Mouse (Mus musculus) G1E (cell line): ENCODE measurements around the gene Ltbp1. TPM values are rescaled to one million over a fixed set of nuclear protein-coding genes. Genes with fewer than 3 reads are reported as not detected.

Experiments
- ATAC-seq: 2 replicates; pipeline ENCODE4 v1.8.0; 2016; ENCODE audit warnings: mild to moderate bottlenecking; ENCODE audit not compliant: insufficient number of reproducible peaks, poor library complexity, low FRiP score, severe bottlenecking; ENCODE audit errors: extremely low read depth
- DNase-seq: peaks from one replicate; pipeline ENCODE4 v3.0.0; 2012; ENCODE audit warnings: low spot score
- H3K27me3 ChIP-seq: 2 replicates; pipeline ENCODE4 v1.6.1; 2012; ENCODE audit warnings: mild to moderate bottlenecking, low read length, inconsistent platforms; ENCODE audit not compliant: insufficient read depth
- H3K36me3 ChIP-seq: replicated peaks from 2 replicates; pipeline ENCODE3; 2012; ENCODE audit warnings: mild to moderate bottlenecking, inconsistent platforms
- H3K4me1 ChIP-seq: 2 replicates; pipeline ENCODE4 v1.6.1; 2012; ENCODE audit warnings: low read depth, low read length, inconsistent platforms, mixed read lengths; ENCODE audit not compliant: insufficient read depth
- H3K4me3 ChIP-seq: 2 replicates; pipeline ENCODE4 v1.5.1; 2012; ENCODE audit warnings: low read depth, mild to moderate bottlenecking, inconsistent platforms, low read length, moderate library complexity, mixed read lengths
- H3K9me3 ChIP-seq: replicated peaks from 2 replicates; pipeline ENCODE4 v1.6.1; 2012; ENCODE audit warnings: inconsistent platforms
- CTCF ChIP-seq: IDR thresholded peaks from 2 replicates; pipeline ENCODE4 v1.5.1; 2012; ENCODE audit warnings: low read depth, low read length, inconsistent platforms, mixed read lengths
- GATA1 ChIP-seq: IDR thresholded peaks from 2 replicates; pipeline ENCODE4 v1.6.1; 2012; ENCODE audit warnings: borderline replicate concordance, low read length, inconsistent platforms, mixed read lengths
- GATA2 ChIP-seq: IDR thresholded peaks from 2 replicates; pipeline ENCODE4 v1.6.1; 2012; ENCODE audit warnings: low read depth, low read length, inconsistent platforms, borderline replicate concordance
- POLR2AphosphoS5 ChIP-seq: IDR thresholded peaks from 2 replicates; pipeline ENCODE4 v1.6.1; 2012; ENCODE audit warnings: low read depth, low read length, inconsistent platforms; ENCODE audit not compliant: insufficient replicate concordance
- TAL1 ChIP-seq: conservative IDR thresholded peaks from 2 replicates; pipeline ENCODE4 v1.6.1; 2012; ENCODE audit warnings: low read depth, low read length, inconsistent platforms, mixed read lengths
- polyA plus RNA-seq: library from polyadenylated mRNA; stranded (reverse); fragments of >175 nt; gene quantifications from 2 replicates; pipeline ENCODE4 v1.2.3, GENCODE M21; 2012
- total RNA-seq, 2 experiments: library from RNA; stranded (forward) in 1 of 2; stranded (reverse) in 1 of 2; fragments of 200-1000 nt in 1 of 2; fragments of >200 nt in 1 of 2; fragmentation: Nextera tagmentation in 1 of 2; gene quantifications; 2 replicates each; pipeline ENCODE4 v1.2.3; 2014 to 2017

Gene Ltbp1
- total and polyA plus RNA-seq, 3 experiments = 0.05 TPM; not detected in 2

GRCm38 (mm10) chr17:75347414-75347813, 342.0 kb downstream of the Ltbp1 start:
- no peaks in the 10 kb centered on the region for H3K36me3 ChIP-seq
- peaks cover 23% of the 10 kb centered on the region for H3K9me3 ChIP-seq
- no peak for DNase-seq
- H3K4me3 ChIP-seq = no peak overlapping the region
- no peak for ATAC-seq
- TF ChIP-seq POLR2AphosphoS5 = no peak
- TF ChIP-seq CTCF = no peak
- no peak for TF ChIP-seq GATA2
- no peak for TF ChIP-seq TAL1
- no peak for TF ChIP-seq GATA1
- no peaks in the 10 kb centered on the region for H3K27me3 ChIP-seq
- H3K4me1 ChIP-seq = no peaks in the 10 kb centered on the region

GRCm38 (mm10) chr17:75349109-75349508, 343.7 kb downstream of the Ltbp1 start:
- no peaks in the 10 kb centered on the region for H3K4me1 ChIP-seq
- no peaks in the 10 kb centered on the region for H3K27me3 ChIP-seq
- H3K9me3 ChIP-seq = peaks cover 26% of the 10 kb centered on the region
- no peak for DNase-seq
- H3K4me3 ChIP-seq = no peak overlapping the region
- TF ChIP-seq CTCF (no peak), GATA2 (no peak), TAL1 (no peak), GATA1 (no peak), POLR2AphosphoS5 (no peak)
- no peak for ATAC-seq
- H3K36me3 ChIP-seq = no peaks in the 10 kb centered on the region

- H3K27me3 ChIP-seq = no peaks in the 10 kb centered on the region
- no peak for DNase-seq
- no peaks in the 10 kb centered on the region for H3K36me3 ChIP-seq
- no peak for TF ChIP-seq TAL1
- no peak for TF ChIP-seq CTCF
- no peak for TF ChIP-seq GATA2
- TF ChIP-seq POLR2AphosphoS5 = no peak
- TF ChIP-seq GATA1 = no peak
- no peaks in the 10 kb centered on the region for H3K4me1 ChIP-seq
- H3K9me3 ChIP-seq = peaks cover 26% of the 10 kb centered on the region
- ATAC-seq = no peak
- H3K4me3 ChIP-seq = no peak overlapping the region
These were observed 344.2 kb downstream of the Ltbp1 start for GRCm38 (mm10) chr17:75349602-75350001.

GRCm38 (mm10) chr17:75353323-75353722, 348.0 kb downstream of the Ltbp1 start:
- TF ChIP-seq TAL1 = no peak
- no peak for TF ChIP-seq GATA2
- no peak for TF ChIP-seq GATA1
- TF ChIP-seq CTCF = no peak
- TF ChIP-seq POLR2AphosphoS5 = no peak
- no peak for DNase-seq
- Histone ChIP-seq H3K27me3 (no peaks in the 10 kb centered on the region), H3K36me3 (no peaks in the 10 kb centered on the region), H3K4me3 (no peak overlapping the region), H3K4me1 (no peaks in the 10 kb centered on the region), H3K9me3 (peaks cover 14% of the 10 kb centered on the region)
- no peak for ATAC-seq

- no peaks in the 10 kb centered on the region for H3K27me3 ChIP-seq
- H3K36me3 ChIP-seq = no peaks in the 10 kb centered on the region
These were observed 350.1 kb downstream of the Ltbp1 start for GRCm38 (mm10) chr17:75355431-75355830.

GRCm38 (mm10) chr17:75360111-75360510, 354.7 kb downstream of the Ltbp1 start:
- Histone ChIP-seq H3K9me3 (peaks cover 12% of the 10 kb centered on the region), H3K4me1 (no peaks in the 10 kb centered on the region), H3K27me3 (no peaks in the 10 kb centered on the region), H3K4me3 (no peak overlapping the region), H3K36me3 (no peaks in the 10 kb centered on the region)
- TF ChIP-seq GATA1 = no peak
- TF ChIP-seq CTCF = no peak
- TF ChIP-seq TAL1 = no peak
- no peak for TF ChIP-seq GATA2
- TF ChIP-seq POLR2AphosphoS5 = no peak
- no peak for DNase-seq
- no peak for ATAC-seq

More at GRCm38 (mm10) chr17:75355431-75355830, 350.1 kb downstream of the Ltbp1 start:
- Histone ChIP-seq H3K4me3 (no peak overlapping the region), H3K9me3 (peaks cover 13% of the 10 kb centered on the region), H3K4me1 (no peaks in the 10 kb centered on the region)
- no peak for TF ChIP-seq CTCF
- TF ChIP-seq POLR2AphosphoS5 = no peak
- TF ChIP-seq GATA1 = no peak
- no peak for TF ChIP-seq GATA2
- no peak for TF ChIP-seq TAL1
- DNase-seq = no peak
- ATAC-seq = no peak

- Histone ChIP-seq H3K27me3 (no peaks in the 10 kb centered on the region), H3K4me3 (no peak overlapping the region), H3K9me3 (peaks cover 22% of the 10 kb centered on the region), H3K4me1 (no peaks in the 10 kb centered on the region), H3K36me3 (no peaks in the 10 kb centered on the region)
- ATAC-seq (no peak), DNase-seq (no peak)
- TF ChIP-seq POLR2AphosphoS5 (no peak), CTCF (no peak), TAL1 (no peak), GATA2 (no peak), GATA1 (no peak)
These were observed 361.0 kb downstream of the Ltbp1 start for GRCm38 (mm10) chr17:75366332-75366731.
